Mouse (Mus musculus) heart, embryonic 10.5 days (tissue): ENCODE data around the gene Prkcd. TPM values are rescaled to one million over a fixed set of nuclear protein-coding genes. Genes with fewer than 3 reads are reported as not detected.

Source experiments
- DNase-seq: peaks from one replicate; pipeline ENCODE4 v3.0.0-alpha.2; 2017; ENCODE audit warnings: low spot score
- H3K27ac ChIP-seq: fragments of 300-500 bp; sonication (generic); 2 replicates; pipeline ENCODE4 v1.5.1; 2016; ENCODE audit warnings: mild to moderate bottlenecking
- H3K27me3 ChIP-seq: fragments of 300-500 bp; sonication (generic); 2 replicates; pipeline ENCODE4 v1.6.1; 2016; ENCODE audit warnings: mild to moderate bottlenecking; ENCODE audit not compliant: poor library complexity, insufficient read depth, severe bottlenecking
- H3K36me3 ChIP-seq: fragments of 300-500 bp; sonication (generic); 2 replicates; pipeline ENCODE4 v1.6.1; 2016; ENCODE audit warnings: mild to moderate bottlenecking, moderate library complexity
- H3K4me1 ChIP-seq: fragments of 300-500 bp; sonication (generic); 2 replicates; pipeline ENCODE4 v1.6.1; 2016; ENCODE audit warnings: mild to moderate bottlenecking
- H3K4me3 ChIP-seq: fragments of 300-500 bp; sonication (generic); 2 replicates; pipeline ENCODE4 v1.5.1; 2016; ENCODE audit warnings: mild to moderate bottlenecking, moderate library complexity
- H3K9me3 ChIP-seq: fragments of 300-500 bp; sonication (generic); 2 replicates; pipeline ENCODE4 v1.6.1; 2016; ENCODE audit warnings: mild to moderate bottlenecking, moderate library complexity
- WGBS: fragments of 180-500 bp; shearing (Covaris S2); methylation state at CpG from one replicate; pipeline ENCODE4 v1.1.7; 2016; 5-methylcytosine and 5-hydroxymethylcytosine counted together
- polyA plus RNA-seq: library from polyadenylated mRNA; unstranded; fragments of >200 nt; fragmentation: Nextera tagmentation; extraction: Ambion mirVana; gene quantifications from 2 replicates; pipeline ENCODE4 v1.2.1, GENCODE M21; 2016

Gene Prkcd
- polyA plus RNA-seq, 1 experiment from 2014 or later = 37.3 TPM

- Histone ChIP-seq H3K9me3 (no peaks in the 10 kb centered on the region), H3K4me1 (peaks cover 25% of the 10 kb centered on the region), H3K4me3 (no peak overlapping the region), H3K27me3 (no peaks in the 10 kb centered on the region), H3K27ac (peak overlapping the region; percentile 65), H3K36me3 (peaks cover 12% of the 10 kb centered on the region)
- 54% methylated on average over 11 of the region's 11 CpGs for WGBS
- no peak for DNase-seq
These were observed 32.5 kb downstream of the Prkcd start for GRCm38 (mm10) chr14:30593279-30594091.

- Histone ChIP-seq H3K4me3 (no peak overlapping the region), H3K27ac (0 out of 2 replicates have a peak overlapping the region, but pooled peaks have one; percentile 7), H3K36me3 (peaks cover 7% of the 10 kb centered on the region), H3K4me1 (peaks cover 30% of the 10 kb centered on the region), H3K9me3 (no peaks in the 10 kb centered on the region), H3K27me3 (peaks cover 4% of the 10 kb centered on the region; the same call in 1 of the 2 replicates)
- WGBS = 16% methylated on average over 6 of the region's 6 CpGs
- DNase-seq = peak; percentile 87
These were observed 34.6 kb downstream of the Prkcd start for GRCm38 (mm10) chr14:30591417-30591816.

GRCm38 (mm10) chr14:30590918-30591317 lies 35.1 kb downstream of the Prkcd start:
- H3K27ac ChIP-seq = peak overlapping the region; percentile 23; the same call in 1 of the 2 replicates
- no peaks in the 10 kb centered on the region for H3K9me3 ChIP-seq
- H3K36me3 ChIP-seq = peaks cover 4% of the 10 kb centered on the region
- peaks cover 4% of the 10 kb centered on the region; the same call in 1 of the 2 replicates for H3K27me3 ChIP-seq
- H3K4me1 ChIP-seq = peaks cover 34% of the 10 kb centered on the region
- WGBS = 71% methylated on average over 7 of the region's 7 CpGs
- DNase-seq = no peak
- no peak overlapping the region for H3K4me3 ChIP-seq

GRCm38 (mm10) chr14:30590041-30590645 lies 35.9 kb downstream of the Prkcd start:
- peaks cover 42% of the 10 kb centered on the region for H3K4me1 ChIP-seq
- H3K9me3 ChIP-seq = no peaks in the 10 kb centered on the region
- 74% methylated on average over 11 of the region's 11 CpGs for WGBS
- H3K27ac ChIP-seq = no peak overlapping the region
- H3K4me3 ChIP-seq = no peak overlapping the region
- no peak for DNase-seq
- H3K27me3 ChIP-seq = peaks cover 4% of the 10 kb centered on the region; the same call in 1 of the 2 replicates
- H3K36me3 ChIP-seq = no peaks in the 10 kb centered on the region

GRCm38 (mm10) chr14:30586780-30587461 lies 39.1 kb downstream of the Prkcd start:
- Histone ChIP-seq H3K4me1 (peaks cover 36% of the 10 kb centered on the region), H3K27ac (no peak overlapping the region), H3K4me3 (no peak overlapping the region), H3K36me3 (no peaks in the 10 kb centered on the region), H3K27me3 (peaks cover 4% of the 10 kb centered on the region; the same call in 1 of the 2 replicates), H3K9me3 (no peaks in the 10 kb centered on the region)
- no peak for DNase-seq
- WGBS = 60% methylated on average over 7 of the region's 7 CpGs

GRCm38 (mm10) chr14:30585323-30585722 lies 40.7 kb downstream of the Prkcd start:
- 80% methylated on average over 5 of the region's 5 CpGs for WGBS
- Histone ChIP-seq H3K4me3 (no peak overlapping the region), H3K9me3 (no peaks in the 10 kb centered on the region), H3K4me1 (peaks cover 31% of the 10 kb centered on the region), H3K27ac (peak overlapping the region; percentile 84; the same call in 1 of the 2 replicates), H3K27me3 (peaks cover 4% of the 10 kb centered on the region; the same call in 1 of the 2 replicates), H3K36me3 (no peaks in the 10 kb centered on the region)
- DNase-seq = no peak

- peak overlapping the region; percentile 84 for H3K27ac ChIP-seq
- H3K36me3 ChIP-seq = no peaks in the 10 kb centered on the region
- WGBS = 27% methylated on average over 19 of the region's 19 CpGs
- H3K4me1 ChIP-seq = peaks cover 31% of the 10 kb centered on the region
- no peaks in the 10 kb centered on the region for H3K9me3 ChIP-seq
- peak; percentile 82 for DNase-seq
- peak overlapping the region; percentile 22; the same call in 1 of the 2 replicates for H3K4me3 ChIP-seq
- H3K27me3 ChIP-seq = peaks cover 4% of the 10 kb centered on the region; the same call in 1 of the 2 replicates
These were observed 41.3 kb downstream of the Prkcd start for GRCm38 (mm10) chr14:30584497-30585251.

GRCm38 (mm10) chr14:30584077-30584476 lies 41.9 kb downstream of the Prkcd start:
- H3K4me3 ChIP-seq = no peak overlapping the region
- peak overlapping the region; percentile 84 for H3K27ac ChIP-seq
- H3K9me3 ChIP-seq = no peaks in the 10 kb centered on the region
- DNase-seq = no peak
- H3K36me3 ChIP-seq = no peaks in the 10 kb centered on the region
- peaks cover 4% of the 10 kb centered on the region; the same call in 1 of the 2 replicates for H3K27me3 ChIP-seq
- peaks cover 33% of the 10 kb centered on the region for H3K4me1 ChIP-seq
- WGBS = 56% methylated on average over 2 of the region's 2 CpGs

- no peak overlapping the region for H3K27ac ChIP-seq
- H3K27me3 ChIP-seq = no peaks in the 10 kb centered on the region
- H3K9me3 ChIP-seq = no peaks in the 10 kb centered on the region
- no peaks in the 10 kb centered on the region for H3K36me3 ChIP-seq
- no peak for DNase-seq
- WGBS = 82% methylated on average over 1 of the region's 1 CpGs
- no peak overlapping the region for H3K4me3 ChIP-seq
- H3K4me1 ChIP-seq = peaks cover 39% of the 10 kb centered on the region
These were observed 44.8 kb downstream of the Prkcd start for GRCm38 (mm10) chr14:30581238-30581637.

GRCm38 (mm10) chr14:30579882-30580281 lies 46.1 kb downstream of the Prkcd start:
- Histone ChIP-seq H3K36me3 (peaks cover 13% of the 10 kb centered on the region), H3K27me3 (no peaks in the 10 kb centered on the region), H3K4me3 (no peak overlapping the region), H3K4me1 (peaks cover 37% of the 10 kb centered on the region), H3K27ac (no peak overlapping the region), H3K9me3 (no peaks in the 10 kb centered on the region)
- 43% methylated on average over 5 of the region's 5 CpGs for WGBS
- DNase-seq = no peak

- H3K4me3 ChIP-seq = no peak overlapping the region
- 50% methylated on average over 5 of the region's 5 CpGs for WGBS
- DNase-seq = no peak
- no peaks in the 10 kb centered on the region for H3K27me3 ChIP-seq
- H3K27ac ChIP-seq = peak overlapping the region; percentile 52; the same call in 1 of the 2 replicates
- H3K36me3 ChIP-seq = peaks cover 18% of the 10 kb centered on the region
- H3K4me1 ChIP-seq = peaks cover 30% of the 10 kb centered on the region
- no peaks in the 10 kb centered on the region for H3K9me3 ChIP-seq
These were observed 46.8 kb downstream of the Prkcd start for GRCm38 (mm10) chr14:30579180-30579579.
